Mouse (Mus musculus): ENCODE results near the gene Ppp1r3a.

- TF ChIP-seq CTCF (IDR thresholded peaks at IDR 0.05; ENCODE audit: low read depth) (no peak), EP300 (IDR thresholded peaks at IDR 0.05; ENCODE audit: low read depth) (no peak)
Measured at GRCm38 (mm10) chr6:14777920-14778319, 22.8 kb upstream of the Ppp1r3a start.
